Mouse (Mus musculus) embryonic facial prominence, embryonic 15.5 days (tissue): Measurements from ENCODE around the gene Hist1h2bk. TPM values are rescaled to one million over a fixed set of nuclear protein-coding genes. Genes with fewer than 3 reads are reported as not detected.
"Not testable (repeated sequence)": the region's sequence is repeated elsewhere in the genome, so short reads cannot be mapped to it uniquely, and the experiment has no call there.

Experiments
- ATAC-seq: fragments of 200-750 bp; cut with Nextera tagmentation; 2 replicates; pipeline ENCODE4 v1.8.0; 2017; ENCODE audit warnings: low read depth, moderate TSS enrichment; ENCODE audit not compliant: insufficient number of reproducible peaks, low FRiP score, low TSS enrichment
- H3K27ac ChIP-seq: fragments of 300-500 bp; sonication (generic); replicated peaks from 2 replicates; pipeline ENCODE4 v1.5.1; 2015; ENCODE audit warnings: mild to moderate bottlenecking, inconsistent platforms
- H3K27me3 ChIP-seq: fragments of 300-500 bp; sonication (generic); 2 replicates; pipeline ENCODE4 v1.6.1; 2015; ENCODE audit warnings: inconsistent platforms
- H3K36me3 ChIP-seq: fragments of 300-500 bp; sonication (generic); 2 replicates; pipeline ENCODE4 v1.6.1; 2015; ENCODE audit warnings: mild to moderate bottlenecking, inconsistent platforms
- H3K4me1 ChIP-seq: fragments of 300-500 bp; sonication (generic); 2 replicates; pipeline ENCODE4 v1.6.1; 2015; ENCODE audit warnings: inconsistent platforms
- H3K4me2 ChIP-seq: fragments of 300-500 bp; sonication (generic); replicated peaks from 2 replicates; pipeline ENCODE4 v1.6.1; 2015; ENCODE audit warnings: mild to moderate bottlenecking, inconsistent platforms
- H3K4me3 ChIP-seq: fragments of 300-500 bp; sonication (generic); replicated peaks from 2 replicates; pipeline ENCODE4 v1.5.1; 2015; ENCODE audit warnings: mild to moderate bottlenecking, inconsistent platforms
- H3K9ac ChIP-seq: fragments of 300-500 bp; sonication (generic); 2 replicates; pipeline ENCODE4 v1.6.1; 2015; ENCODE audit warnings: inconsistent platforms
- H3K9me3 ChIP-seq: fragments of 300-500 bp; sonication (generic); replicated peaks from 2 replicates; pipeline ENCODE4 v1.6.1; 2016; ENCODE audit warnings: inconsistent platforms
- WGBS: fragments of 180-500 bp; shearing (Covaris S2); methylation state at CpG from one replicate; pipeline ENCODE4 v1.1.7; 2015; 5-methylcytosine and 5-hydroxymethylcytosine counted together
- polyA plus RNA-seq: library from polyadenylated mRNA; unstranded; fragments of >200 nt; fragmentation: Nextera tagmentation; extraction: Ambion mirVana; gene quantifications from 2 replicates; pipeline ENCODE4 v1.2.1, GENCODE M21; 2015

Gene Hist1h2bk
- polyA plus RNA-seq, 1 experiment from 2014 or later: 4.0 TPM

- Histone ChIP-seq H3K27me3 (no peaks in the 10 kb centered on the region), H3K4me3 (peak overlapping the region; percentile 38), H3K36me3 (no peaks in the 10 kb centered on the region), H3K27ac (peak overlapping the region; percentile 94), H3K4me2 (peak overlapping the region; percentile 60), H3K9ac (peak overlapping the region; percentile 31; the same call in 1 of the 2 replicates), H3K4me1 (peaks cover 19% of the 10 kb centered on the region), H3K9me3 (no peaks in the 10 kb centered on the region)
- WGBS: 2% methylated on average over 13 of the region's 13 CpGs
- ATAC-seq: no peak
These were observed 6.2 kb downstream of the Hist1h2bk start for GRCm38 (mm10) chr13:22041651-22042567.

DNA sequence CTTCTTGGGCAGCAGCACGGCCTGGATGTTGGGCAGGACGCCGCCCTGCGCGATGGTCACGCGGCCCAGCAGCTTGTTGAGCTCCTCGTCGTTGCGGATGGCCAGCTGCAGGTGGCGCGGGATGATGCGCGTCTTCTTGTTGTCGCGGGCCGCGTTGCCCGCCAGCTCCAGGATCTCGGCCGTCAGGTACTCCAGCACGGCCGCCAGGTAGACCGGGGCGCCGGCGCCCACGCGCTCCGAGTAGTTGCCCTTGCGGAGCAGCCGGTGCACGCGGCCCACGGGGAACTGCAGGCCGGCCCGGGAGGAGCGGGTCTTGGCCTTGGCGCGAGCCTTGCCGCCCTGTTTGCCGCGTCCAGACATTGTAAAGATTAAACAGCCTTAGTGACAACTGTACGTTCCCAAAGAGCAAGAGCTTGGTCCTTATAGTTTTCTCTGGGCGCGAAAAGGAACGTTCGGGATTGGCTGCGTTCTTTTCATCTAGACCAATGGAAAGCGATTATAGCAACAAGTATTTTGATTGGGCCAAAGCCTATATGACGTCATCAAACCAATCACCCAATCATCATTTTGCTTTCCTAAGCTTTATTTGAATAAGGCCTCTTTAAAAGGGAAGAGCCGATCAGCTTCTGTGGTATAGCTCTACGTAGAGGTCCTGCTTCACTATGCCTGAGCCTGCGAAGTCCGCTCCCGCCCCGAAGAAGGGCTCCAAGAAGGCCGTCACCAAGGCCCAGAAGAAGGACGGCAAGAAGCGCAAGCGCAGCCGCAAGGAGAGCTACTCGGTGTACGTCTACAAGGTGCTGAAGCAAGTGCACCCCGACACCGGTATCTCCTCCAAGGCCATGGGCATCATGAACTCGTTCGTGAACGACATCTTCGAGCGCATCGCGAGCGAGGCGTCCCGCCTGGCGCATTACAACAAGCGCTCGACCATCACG, 7.2 kb downstream of the Hist1h2bk start, which contains the start of the genes Hist1h2ag and Hist1h2bj:
Gene Hist1h2ag, minus strand, starts transcription at position 377 of the 935 bp plus-strand sequence.
Gene Hist1h2bj, plus strand, starts transcription at position 647 of the 935 bp plus-strand sequence.
- H3K27me3 ChIP-seq, H3K36me3 ChIP-seq, H3K9me3 ChIP-seq: not testable (repeated sequence)
- H3K27ac ChIP-seq: peak within 1 kb of the TSS; percentile 94
- peak within 1 kb of the TSS; percentile 31; the same call in 1 of the 2 replicates for H3K9ac ChIP-seq
- peak within 1 kb of the TSS; percentile 60 for H3K4me2 ChIP-seq
- peak within 1 kb of the TSS; percentile 39 for H3K4me3 ChIP-seq
- under 1% methylated on average over 42 of the region's 80 CpGs for WGBS
- ATAC-seq: peak; percentile 90
- H3K4me1 ChIP-seq: peaks cover 19% of the 10 kb centered on the region

DNA sequence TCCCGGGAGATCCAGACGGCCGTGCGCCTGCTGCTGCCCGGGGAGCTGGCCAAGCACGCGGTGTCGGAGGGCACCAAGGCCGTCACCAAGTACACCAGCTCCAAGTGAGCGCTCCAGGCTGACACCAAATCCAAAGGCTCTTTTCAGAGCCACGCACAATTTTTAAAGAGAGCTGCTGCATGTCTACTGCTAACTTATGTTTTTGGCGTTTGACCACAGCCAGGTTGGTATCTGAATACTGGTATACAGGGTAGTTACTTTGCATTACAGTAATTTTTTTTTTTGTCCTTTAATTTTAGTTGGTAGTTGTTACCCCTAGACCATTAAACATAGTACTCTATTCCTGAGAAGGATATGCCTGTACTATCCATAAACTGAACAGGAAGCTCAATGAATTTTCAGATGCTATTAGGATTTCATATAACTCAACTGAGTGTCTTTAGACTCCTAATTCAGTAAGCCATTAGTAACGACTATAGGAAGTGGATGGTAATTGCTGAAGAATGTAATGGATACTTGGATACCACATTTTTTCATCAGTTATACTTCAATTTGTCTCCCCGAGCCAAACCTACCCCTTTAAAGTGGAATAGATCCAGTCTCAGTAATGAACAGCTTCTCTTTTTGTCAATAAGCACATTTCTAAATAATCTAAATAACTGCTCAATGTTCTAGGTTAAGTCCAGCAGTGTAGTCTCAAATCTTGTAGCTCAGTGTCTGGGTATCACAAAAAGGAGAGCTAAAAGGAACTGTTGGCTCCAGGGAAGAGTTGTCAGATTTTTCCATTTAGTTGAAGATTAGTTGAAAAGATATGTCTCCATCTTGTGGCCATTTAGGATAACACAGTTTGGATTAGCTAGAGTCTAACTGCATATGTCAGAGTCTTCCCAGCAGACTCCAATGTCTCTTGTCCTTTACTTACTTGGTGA, 8.1 kb downstream of the Hist1h2bk start:
- under 1% methylated on average over 12 of the region's 14 CpGs for WGBS
- ATAC-seq: no peak
- peak overlapping the region; percentile 60 for H3K4me2 ChIP-seq
- H3K27ac ChIP-seq: peak overlapping the region; percentile 87
- H3K4me1 ChIP-seq: peaks cover 19% of the 10 kb centered on the region
- 0 out of 2 replicates have a peak overlapping the region, but pooled peaks have one; percentile 9 for H3K9ac ChIP-seq
- H3K9me3 ChIP-seq: no peaks in the 10 kb centered on the region
- no peaks in the 10 kb centered on the region for H3K36me3 ChIP-seq
- peak overlapping the region; percentile 39 for H3K4me3 ChIP-seq
- no peaks in the 10 kb centered on the region for H3K27me3 ChIP-seq

GRCm38 (mm10) chr13:22044432-22045155, 8.9 kb downstream of the Hist1h2bk start:
- WGBS: 76% methylated on average over 6 of the region's 6 CpGs
- H3K27ac ChIP-seq: no peak overlapping the region
- peak overlapping the region; percentile 60; the same call in 1 of the 2 replicates for H3K4me2 ChIP-seq
- H3K9ac ChIP-seq: no peak overlapping the region
- H3K36me3 ChIP-seq: no peaks in the 10 kb centered on the region
- ATAC-seq: no peak
- H3K4me1 ChIP-seq: peaks cover 19% of the 10 kb centered on the region
- no peaks in the 10 kb centered on the region for H3K9me3 ChIP-seq
- H3K27me3 ChIP-seq: no peaks in the 10 kb centered on the region
- no peak overlapping the region for H3K4me3 ChIP-seq

DNA sequence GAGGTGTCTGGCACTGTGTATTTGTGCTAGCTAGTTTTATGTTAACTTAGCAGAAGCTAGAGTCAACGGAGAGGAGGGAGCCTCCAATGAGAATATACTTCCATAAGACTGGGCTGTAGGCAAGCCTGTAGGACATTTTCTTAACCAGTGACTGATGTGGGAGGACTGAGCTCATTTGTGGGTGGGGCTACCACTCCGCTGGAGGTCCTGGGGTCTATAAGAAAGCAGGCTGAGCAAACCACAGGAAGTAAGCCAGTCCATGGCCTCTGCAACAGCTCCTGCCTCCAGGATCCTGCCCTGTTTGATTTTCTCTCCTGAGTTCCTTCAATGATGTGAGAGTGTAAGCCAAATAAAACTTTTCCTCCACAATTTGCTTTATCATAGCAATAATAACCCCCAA, 9.6 kb downstream of the Hist1h2bk start:
- Histone ChIP-seq H3K9ac (no peak overlapping the region), H3K9me3 (no peaks in the 10 kb centered on the region), H3K27me3 (no peaks in the 10 kb centered on the region), H3K4me1 (peaks cover 16% of the 10 kb centered on the region), H3K4me2 (no peak overlapping the region), H3K4me3 (no peak overlapping the region), H3K36me3 (no peaks in the 10 kb centered on the region), H3K27ac (no peak overlapping the region)
- ATAC-seq: no peak
- WGBS: 60% methylated on average over 2 of the region's 2 CpGs

GRCm38 (mm10) chr13:22049041-22049440, 13.4 kb downstream of the Hist1h2bk start:
- Histone ChIP-seq H3K27me3 (no peaks in the 10 kb centered on the region), H3K9ac (no peak overlapping the region), H3K4me2 (no peak overlapping the region), H3K4me1 (peaks cover 6% of the 10 kb centered on the region; the same call in 1 of the 2 replicates), H3K36me3 (no peaks in the 10 kb centered on the region), H3K27ac (no peak overlapping the region), H3K4me3 (no peak overlapping the region), H3K9me3 (no peaks in the 10 kb centered on the region)
- ATAC-seq: no peak
- 71% methylated on average over 2 of the region's 2 CpGs for WGBS

DNA sequence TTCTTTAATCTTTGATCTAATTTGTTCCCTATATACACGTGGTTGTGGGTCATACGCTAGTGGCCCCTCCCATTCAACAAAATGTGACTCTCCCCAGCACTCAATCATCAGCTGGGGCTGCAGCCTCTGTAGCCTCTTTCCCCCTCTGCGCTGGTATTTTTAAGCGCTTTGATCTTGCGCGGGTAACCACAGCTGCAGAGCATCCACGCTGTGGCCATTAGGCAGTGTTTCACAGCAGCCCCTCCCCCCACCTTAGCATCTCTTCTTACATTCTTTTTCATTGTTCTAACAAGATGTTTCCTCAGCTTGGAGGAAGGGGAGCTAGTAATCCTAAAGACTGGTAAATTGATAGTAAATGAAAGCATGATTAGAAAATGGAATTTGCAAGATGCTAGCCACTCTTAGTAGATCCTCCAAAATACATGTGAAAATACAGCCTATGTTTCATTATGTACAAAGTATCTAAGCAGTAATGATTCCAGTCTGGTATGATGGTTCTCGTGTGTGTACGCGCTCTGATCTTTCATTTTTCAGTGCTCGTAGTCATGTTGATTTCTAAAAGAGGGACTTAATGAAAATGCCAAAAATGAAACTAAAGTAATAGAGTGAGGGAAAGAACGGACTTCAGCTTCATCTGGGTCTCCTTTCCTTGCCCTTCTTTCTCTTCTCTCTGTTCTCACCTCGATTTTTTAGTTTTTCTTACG, 14.2 kb downstream of the Hist1h2bk start:
- no peaks in the 10 kb centered on the region for H3K9me3 ChIP-seq
- peaks cover 6% of the 10 kb centered on the region; the same call in 1 of the 2 replicates for H3K4me1 ChIP-seq
- no peaks in the 10 kb centered on the region for H3K36me3 ChIP-seq
- H3K4me3 ChIP-seq: peak overlapping the region; percentile 57
- no peak for ATAC-seq
- H3K27me3 ChIP-seq: no peaks in the 10 kb centered on the region
- H3K27ac ChIP-seq: peak overlapping the region; percentile 92
- under 1% methylated on average over 14 of the region's 14 CpGs for WGBS
- H3K9ac ChIP-seq: no peak overlapping the region
- peak overlapping the region; percentile 67 for H3K4me2 ChIP-seq

DNA sequence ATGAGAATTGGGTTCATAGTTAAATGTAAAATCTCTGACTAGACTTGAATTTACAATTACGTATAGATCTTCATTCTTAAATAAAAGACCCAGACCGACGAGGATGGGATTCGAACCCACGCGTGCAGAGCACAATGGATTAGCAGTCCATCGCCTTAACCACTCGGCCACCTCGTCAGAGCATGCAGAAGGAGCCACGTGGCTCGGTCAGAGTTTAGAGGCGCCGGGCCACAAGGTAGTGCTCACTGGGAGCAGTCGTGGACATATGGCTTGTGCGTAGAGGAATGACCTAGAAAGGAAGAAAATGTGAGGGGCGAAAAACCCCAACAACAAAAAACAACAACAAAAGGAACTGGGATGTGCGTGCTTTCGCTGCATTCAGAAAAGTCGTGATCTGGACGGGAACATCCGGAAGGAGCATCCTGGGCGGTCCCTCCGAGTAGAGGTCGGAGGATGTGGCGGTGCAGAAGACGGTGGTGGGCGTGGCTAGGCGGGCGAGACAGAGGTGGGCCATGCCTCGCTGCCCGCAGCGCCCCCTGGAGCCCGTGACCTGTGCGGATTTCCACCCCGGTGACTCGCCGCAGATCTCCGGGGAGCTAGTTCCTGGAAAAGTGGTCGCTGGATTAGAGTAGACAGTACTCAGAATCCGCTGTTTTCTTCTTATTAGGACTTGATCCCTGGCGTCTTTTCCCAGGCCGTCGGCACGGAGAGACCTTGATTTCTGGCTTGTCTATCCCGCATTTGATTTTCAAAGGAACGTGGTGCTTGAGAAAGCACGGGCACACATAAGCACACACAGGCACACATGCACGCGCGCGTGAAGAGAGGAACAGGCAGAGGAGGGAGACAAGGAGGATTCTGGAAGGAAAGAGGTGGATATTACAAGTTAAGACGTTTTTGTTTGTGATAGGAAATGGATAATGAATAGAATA, 15.2 kb downstream of the Hist1h2bk start:
- no peaks in the 10 kb centered on the region for H3K36me3 ChIP-seq
- peak overlapping the region; percentile 57 for H3K4me3 ChIP-seq
- peaks cover 6% of the 10 kb centered on the region; the same call in 1 of the 2 replicates for H3K4me1 ChIP-seq
- ATAC-seq: peak; percentile 92
- peak overlapping the region; percentile 48 for H3K9ac ChIP-seq
- peak overlapping the region; percentile 92 for H3K27ac ChIP-seq
- no peaks in the 10 kb centered on the region for H3K27me3 ChIP-seq
- peak overlapping the region; percentile 67 for H3K4me2 ChIP-seq
- H3K9me3 ChIP-seq: no peaks in the 10 kb centered on the region
- WGBS: under 1% methylated on average over 52 of the region's 52 CpGs

GRCm38 (mm10) chr13:22051523-22051859, 15.8 kb downstream of the Hist1h2bk start:
- Histone ChIP-seq H3K27me3 (no peaks in the 10 kb centered on the region), H3K27ac (peak overlapping the region; percentile 92), H3K36me3 (no peaks in the 10 kb centered on the region), H3K4me1 (peaks cover 6% of the 10 kb centered on the region; the same call in 1 of the 2 replicates), H3K4me3 (peak overlapping the region; percentile 57), H3K4me2 (peak overlapping the region; percentile 67), H3K9me3 (no peaks in the 10 kb centered on the region), H3K9ac (peak overlapping the region; percentile 48; the same call in 1 of the 2 replicates)
- WGBS: 7% methylated on average over 5 of the region's 5 CpGs
- no peak for ATAC-seq
